ENCODE assay signal across 9 mouse cellular contexts in the genomic region with DNA sequence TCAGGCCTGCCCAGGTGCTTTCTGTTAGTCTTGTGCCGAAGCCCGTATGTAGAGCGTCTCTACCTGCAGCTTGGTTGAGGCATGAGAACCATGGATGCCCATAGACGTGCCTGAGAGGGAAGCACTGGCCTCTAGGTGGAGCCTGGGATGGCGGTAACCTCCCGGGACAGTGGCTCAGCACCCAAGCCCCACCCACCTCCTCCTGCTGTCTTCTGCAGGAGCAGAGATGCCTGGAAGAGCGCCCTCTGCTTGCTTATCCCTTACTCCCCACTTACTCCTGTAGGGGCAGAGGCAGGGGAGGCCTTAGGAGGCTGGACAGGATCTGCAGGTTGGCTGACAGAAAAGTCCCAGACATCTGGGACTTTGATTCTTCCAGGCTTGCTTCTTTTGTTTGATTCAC.
A peak's percentile ranks its signal among the peaks of the same experiment; 100 is the strongest.
DNase-seq lines count a peak whose midpoint lies in the region.
"Had no signal": no experiment of that assay in that cellular context is flagged by ENCODE, and none has a peak within 500 bp of the region (broad histone marks: within the 10 kb centered on the region; RNA-seq: fewer than 3 reads in every experiment).

No protein-coding gene starts in this region.

- DNase-seq in heart, postnatal 4 days: peak; percentile 8
- no peak for DNase-seq in heart, adult 9 months (ENCODE audit: low spot score in 2 of 2)
- peak; percentile 15 for DNase-seq in thymus, postnatal 4 days
- no peak for DNase-seq in thymus, adult 18-20 months
- peak; percentile 34 for DNase-seq in kidney, adult 9 months
- DNase-seq in c-Kit-positive CD71-positive TER-119-positive erythroid progenitor cells, embryonic 14.5 days (ENCODE audit: low spot score): no peak
- no peak for DNase-seq in cerebellum, adult 11-12 months
- no peak for DNase-seq in natural killer cell, adult 2 months (ENCODE audit: low spot score in 2 of 2)
- DNase-seq: liver, embryonic 13.5 days had no signal

Comparison
In these comparisons a context has a peak if more than half of its experiments do, and no peak if none do; other contexts are left out.
1. DNase-seq: peak in heart, postnatal 4 days (single experiment), thymus, postnatal 4 days (single experiment) and kidney, adult 9 months (single experiment); none in heart, adult 9 months (0 of 2), thymus, adult 18-20 months (0 of 2), c-Kit-positive CD71-positive TER-119-positive erythroid progenitor cells, embryonic 14.5 days (single experiment), cerebellum, adult 11-12 months (single experiment) and natural killer cell, adult 2 months (0 of 2).